Mouse (Mus musculus): ENCODE results near the gene 1810037I17Rik. TPM values are rescaled to one million over a fixed set of nuclear protein-coding genes. Genes with fewer than 3 reads are reported as not detected.

Gene 1810037I17Rik
- polyA plus RNA-seq (2012; rRNA removed): 42.8 and 47.9 TPM in 2 replicates

DNA sequence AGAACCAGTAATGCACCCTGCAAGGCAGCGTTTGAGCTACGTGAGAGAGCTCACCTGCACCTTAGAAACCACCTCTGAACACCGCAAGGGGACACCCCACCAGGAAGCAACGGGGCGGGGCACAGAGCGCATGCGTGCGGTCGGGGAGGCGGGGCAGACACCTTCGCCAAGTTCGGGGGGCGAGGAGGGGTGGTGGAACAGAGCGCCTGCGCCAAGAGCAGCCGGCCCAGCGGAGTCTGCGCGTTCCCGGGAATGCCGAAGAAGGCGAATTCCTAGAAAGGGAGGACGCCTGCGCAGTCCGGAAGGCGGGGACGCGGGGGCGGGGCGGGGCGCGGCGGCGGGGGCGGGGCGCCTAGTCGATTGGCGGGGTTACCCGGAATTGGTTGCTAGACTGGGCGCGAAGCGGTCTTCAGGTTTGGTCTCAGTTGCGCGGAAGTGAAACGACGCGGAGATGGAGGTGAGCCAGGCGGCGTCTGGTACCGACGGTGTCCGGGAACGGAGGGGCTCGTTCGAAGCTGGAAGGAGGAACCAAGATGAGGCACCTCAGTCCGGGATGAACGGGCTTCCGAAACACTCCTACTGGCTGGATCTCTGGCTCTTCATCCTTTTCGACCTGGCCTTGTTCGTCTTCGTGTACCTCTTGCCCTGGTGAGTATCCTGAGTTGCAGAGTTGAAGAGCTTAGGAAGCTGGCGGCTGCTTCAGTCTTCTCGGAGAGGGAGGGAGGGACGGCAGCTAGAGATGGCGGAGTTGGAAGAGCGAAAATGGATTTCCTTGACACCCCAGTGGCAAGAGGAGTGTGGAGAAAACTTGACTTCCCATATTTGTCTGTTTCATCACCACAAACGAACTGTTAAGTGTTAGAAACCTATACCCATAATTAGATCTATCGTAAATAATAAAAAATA lies at the start of gene 1810037I17Rik:
TSS of gene 1810037I17Rik (plus strand) at position 195 of the 906 bp plus-strand sequence.

GRCm38 (mm10) chr3:122894772-122895171 lies 29.2 kb upstream of the 1810037I17Rik start, which contains the start of gene Fabp2:
Fabp2 (plus strand) TSS chr3:122895072.

GRCm38 (mm10) chr3:122919260-122919659 lies 4.7 kb upstream of the 1810037I17Rik start, which contains the start of gene Gm10959:
Gm10959 (minus strand) TSS chr3:122919360.

Other genes with a start within 250 kb of the 1810037I17Rik start
- gene Pde5a, start 195.3 kb upstream of the 1810037I17Rik start, polyA plus RNA-seq (2012; rRNA removed): 3.8 and 3.9 TPM in 2 replicates
- not detected in 2 replicates for gene Fabp2, start 29.1 kb upstream of the 1810037I17Rik start, polyA plus RNA-seq (2012; rRNA removed)
- not detected in 2 replicates for gene Gm10959, start 4.8 kb upstream of the 1810037I17Rik start, polyA plus RNA-seq (2012; rRNA removed)
- gene Usp53, start 60.3 kb downstream of the 1810037I17Rik start, polyA plus RNA-seq (2012; rRNA removed): 6.2 and 6.4 TPM in 2 replicates
- gene Myoz2, start 110.8 kb downstream of the 1810037I17Rik start, polyA plus RNA-seq (2012; rRNA removed): 0.19 and 4.9 TPM in 2 replicates